Mouse (Mus musculus) intestine, postnatal 0 days (tissue): ENCODE results near the gene Lgmn. TPM values are rescaled to one million over a fixed set of nuclear protein-coding genes. Genes with fewer than 3 reads are reported as not detected.

Source experiments
- ATAC-seq: fragments of 200-750 bp; cut with Nextera tagmentation; 2 replicates; pipeline ENCODE4 v1.8.0; 2017; ENCODE audit warnings: mild to moderate bottlenecking, moderate TSS enrichment, moderate library complexity
- H3K27ac ChIP-seq: fragments of 300-500 bp; sonication (generic); 2 replicates; pipeline ENCODE4 v1.5.1; 2014; ENCODE audit warnings: mild to moderate bottlenecking, low read depth, low read length, moderate library complexity
- H3K27me3 ChIP-seq: fragments of 300-500 bp; sonication (generic); replicated peaks from 2 replicates; pipeline ENCODE4 v1.6.1; 2014; ENCODE audit warnings: low read length, mixed read lengths; ENCODE audit not compliant: control insufficient read depth, insufficient read depth
- H3K36me3 ChIP-seq: fragments of 300-500 bp; sonication (generic); 2 replicates; pipeline ENCODE4 v1.6.1; 2014; ENCODE audit warnings: mild to moderate bottlenecking, moderate library complexity; ENCODE audit not compliant: control insufficient read depth, insufficient read depth
- H3K4me1 ChIP-seq: fragments of 300-500 bp; sonication (generic); replicated peaks from 2 replicates; pipeline ENCODE4 v1.6.1; 2014; ENCODE audit warnings: antibody characterized with exemption, low read length, mixed read lengths; ENCODE audit not compliant: control insufficient read depth, insufficient read depth
- H3K4me2 ChIP-seq: fragments of 300-500 bp; sonication (generic); replicated peaks from 2 replicates; pipeline ENCODE4 v1.6.1; 2014; ENCODE audit warnings: low read depth, mild to moderate bottlenecking, moderate library complexity
- H3K4me3 ChIP-seq: fragments of 300-500 bp; sonication (generic); 2 replicates; pipeline ENCODE4 v1.5.1; 2014; ENCODE audit warnings: low read depth, low read length
- H3K9ac ChIP-seq: fragments of 300-500 bp; sonication (generic); 2 replicates; pipeline ENCODE4 v1.6.1; 2014; ENCODE audit warnings: mild to moderate bottlenecking, low read depth, low read length
- H3K9me3 ChIP-seq: fragments of 300-500 bp; sonication (generic); 2 replicates; pipeline ENCODE4 v1.6.1; 2016; ENCODE audit warnings: mixed run types; ENCODE audit not compliant: control insufficient read depth
- CTCF ChIP-seq: sonication (generic); IDR thresholded peaks from 2 replicates; pipeline ENCODE4 v1.5.1; 2016; ENCODE audit warnings: low read depth, mild to moderate bottlenecking, control low read depth, antibody characterized with exemption, moderate library complexity
- whole genome bisulfite sequencing: fragments of 180-500 bp; shearing (Covaris S2); extraction: QIAGEN DNeasy Blood & Tissue Kit; methylation state at CpG from one replicate; pipeline ENCODE4 v1.1.7; 2014; 5-methylcytosine and 5-hydroxymethylcytosine counted together
- polyA plus RNA-seq: library from polyadenylated mRNA; unstranded; fragments of >200 nt; fragmentation: Nextera tagmentation; extraction: Ambion mirVana; gene quantifications from 2 replicates; pipeline ENCODE4 v1.2.1, GENCODE M21; 2015

Gene Lgmn
- polyA plus RNA-seq, 1 experiment from 2014 or later = 1,340 TPM

DNA sequence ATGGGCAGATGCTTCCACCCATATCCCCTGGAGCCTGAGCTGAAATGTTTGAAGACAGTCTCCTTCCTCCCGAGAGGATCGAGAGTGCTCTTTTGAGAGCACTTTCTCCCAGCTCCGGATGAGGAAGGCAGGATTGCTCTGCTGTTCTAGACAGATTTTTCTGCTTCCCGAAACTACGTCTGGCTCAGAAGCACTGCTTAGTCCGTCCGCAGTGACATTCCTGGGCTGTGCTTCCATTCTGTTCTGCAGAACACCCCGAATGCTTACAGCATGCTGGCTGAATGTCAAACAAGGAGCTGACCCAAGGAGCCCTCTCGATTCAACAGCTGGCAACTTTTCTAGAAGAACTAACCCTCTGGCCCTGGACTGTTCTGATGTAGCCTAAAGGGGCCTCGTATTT, 10.8 kb upstream of the Lgmn start:
- Histone ChIP-seq H3K36me3 (no peaks in the 10 kb centered on the region), H3K27ac (no peak overlapping the region), H3K9ac (no peak overlapping the region), H3K4me2 (no peak overlapping the region), H3K4me1 (0 out of 2 replicates have a peak, but pooled peaks cover 3% of the 10 kb centered on the region), H3K4me3 (no peak overlapping the region), H3K27me3 (no peaks in the 10 kb centered on the region), H3K9me3 (no peaks in the 10 kb centered on the region)
- TF ChIP-seq CTCF = no peak
- ATAC-seq = no peak
- 53% methylated on average over 10 of the region's 10 CpGs for WGBS

DNA sequence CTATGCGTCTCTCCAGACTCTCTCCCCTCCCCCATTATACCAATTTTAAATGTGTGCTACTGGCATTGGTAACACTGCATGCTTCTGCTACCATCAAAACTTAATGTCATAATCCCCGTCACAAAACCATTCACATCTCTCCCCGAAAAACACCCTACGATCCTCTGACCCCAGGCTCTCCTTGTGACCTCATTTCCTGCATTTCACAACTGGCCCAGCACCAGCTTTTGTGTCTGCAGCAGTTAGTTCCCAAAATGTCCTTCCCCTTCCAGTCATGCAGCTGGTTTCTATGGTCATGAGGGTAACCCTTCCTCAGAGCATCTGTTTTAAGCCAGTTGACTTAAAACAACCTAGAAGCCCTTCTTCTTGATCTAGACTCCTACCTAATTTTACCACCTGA, 5.8 kb upstream of the Lgmn start:
- TF ChIP-seq CTCF = no peak
- H3K27me3 ChIP-seq = no peaks in the 10 kb centered on the region
- H3K9ac ChIP-seq = no peak overlapping the region
- H3K36me3 ChIP-seq = no peaks in the 10 kb centered on the region
- no peak overlapping the region for H3K4me2 ChIP-seq
- no peak for ATAC-seq
- no peak overlapping the region for H3K27ac ChIP-seq
- H3K9me3 ChIP-seq = no peaks in the 10 kb centered on the region
- H3K4me3 ChIP-seq = no peak overlapping the region
- WGBS = 76% methylated on average over 4 of the region's 4 CpGs
- H3K4me1 ChIP-seq = no peaks in the 10 kb centered on the region

DNA sequence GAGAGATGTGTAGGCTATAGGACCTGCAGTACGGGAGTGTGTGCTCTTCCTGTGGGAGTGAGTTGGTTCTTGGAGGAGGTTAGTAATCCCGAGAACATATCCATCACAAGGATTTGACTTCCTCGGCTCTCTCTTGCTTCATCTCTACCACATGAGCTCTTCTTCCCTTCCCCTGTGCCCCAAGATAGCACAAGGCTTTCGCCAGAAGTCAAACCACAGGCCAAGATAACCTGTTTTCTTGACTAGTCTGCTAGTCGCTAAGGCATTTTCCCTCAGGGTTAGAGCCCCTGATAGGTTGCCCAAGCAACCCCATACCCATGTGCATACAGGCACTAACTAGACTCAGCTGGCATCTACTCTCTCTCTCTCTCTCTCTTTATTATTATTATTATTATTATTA, 4.1 kb upstream of the Lgmn start:
- Histone ChIP-seq H3K9me3 (no peaks in the 10 kb centered on the region), H3K27me3 (no peaks in the 10 kb centered on the region), H3K27ac (no peak overlapping the region), H3K36me3 (no peaks in the 10 kb centered on the region), H3K4me3 (no peak overlapping the region), H3K4me2 (no peak overlapping the region), H3K9ac (no peak overlapping the region), H3K4me1 (no peaks in the 10 kb centered on the region)
- 79% methylated on average over 5 of the region's 5 CpGs for WGBS
- no peak for TF ChIP-seq CTCF
- no peak for ATAC-seq

DNA sequence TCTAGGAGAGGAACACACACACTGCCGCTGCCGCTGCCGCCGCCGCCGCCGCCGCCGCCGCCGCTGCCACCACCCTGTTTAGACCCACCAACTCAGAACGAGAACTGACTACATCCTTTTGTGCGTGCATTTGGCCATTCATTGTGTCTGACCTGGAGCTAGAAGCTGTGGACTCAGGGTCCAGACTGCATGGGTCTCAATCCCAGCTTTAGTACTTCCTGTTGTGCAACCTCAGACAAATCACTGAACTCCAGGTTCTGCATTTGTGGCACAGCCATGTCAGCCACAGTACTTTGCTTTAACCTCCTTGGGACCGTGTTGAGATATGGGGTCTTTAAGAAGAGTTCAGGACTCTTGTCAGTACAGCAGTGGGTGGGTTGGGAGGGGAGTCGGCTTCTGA, 3.0 kb upstream of the Lgmn start:
- 90% methylated on average over 15 of the region's 15 CpGs for WGBS

DNA sequence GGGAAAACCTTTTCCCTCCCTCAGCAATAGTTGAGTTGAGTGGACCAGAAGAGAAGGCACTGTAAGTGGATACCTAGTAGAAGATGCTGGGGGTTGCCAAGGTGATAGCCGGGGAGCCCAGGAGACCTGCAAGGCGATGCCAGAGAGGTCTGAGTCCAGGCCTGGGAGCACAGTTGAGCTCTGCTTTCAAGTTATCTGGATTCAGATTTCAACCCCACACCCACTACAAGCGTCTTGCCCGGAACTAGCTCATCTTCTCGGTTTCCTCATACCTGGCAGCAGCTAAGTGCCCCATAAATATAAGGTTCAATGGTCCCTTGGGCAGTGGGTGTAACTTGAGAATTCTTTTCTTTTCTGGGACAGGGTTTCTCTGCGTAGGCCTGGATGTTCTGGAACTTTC, 1.5 kb upstream of the Lgmn start:
- TF ChIP-seq CTCF = no peak
- H3K27me3 ChIP-seq = no peaks in the 10 kb centered on the region
- 0 out of 2 replicates have a peak, but pooled peaks cover 5% of the 10 kb centered on the region for H3K4me1 ChIP-seq
- H3K27ac ChIP-seq = no peak overlapping the region
- H3K9me3 ChIP-seq = no peaks in the 10 kb centered on the region
- no peak for ATAC-seq
- 68% methylated on average over 6 of the region's 6 CpGs for WGBS
- no peak overlapping the region for H3K9ac ChIP-seq
- no peak overlapping the region for H3K4me3 ChIP-seq
- no peak overlapping the region for H3K4me2 ChIP-seq
- no peaks in the 10 kb centered on the region for H3K36me3 ChIP-seq

More for the DNA sequence above, 3.0 kb upstream of the Lgmn start:
- H3K9ac ChIP-seq = no peak overlapping the region
- no peak overlapping the region for H3K27ac ChIP-seq
- H3K4me3 ChIP-seq = no peak overlapping the region
- ATAC-seq = no peak
- H3K9me3 ChIP-seq = no peaks in the 10 kb centered on the region
- no peak for TF ChIP-seq CTCF
- H3K4me1 ChIP-seq = 0 out of 2 replicates have a peak, but pooled peaks cover 5% of the 10 kb centered on the region
- H3K4me2 ChIP-seq = no peak overlapping the region
- H3K36me3 ChIP-seq = no peaks in the 10 kb centered on the region
- no peaks in the 10 kb centered on the region for H3K27me3 ChIP-seq

DNA sequence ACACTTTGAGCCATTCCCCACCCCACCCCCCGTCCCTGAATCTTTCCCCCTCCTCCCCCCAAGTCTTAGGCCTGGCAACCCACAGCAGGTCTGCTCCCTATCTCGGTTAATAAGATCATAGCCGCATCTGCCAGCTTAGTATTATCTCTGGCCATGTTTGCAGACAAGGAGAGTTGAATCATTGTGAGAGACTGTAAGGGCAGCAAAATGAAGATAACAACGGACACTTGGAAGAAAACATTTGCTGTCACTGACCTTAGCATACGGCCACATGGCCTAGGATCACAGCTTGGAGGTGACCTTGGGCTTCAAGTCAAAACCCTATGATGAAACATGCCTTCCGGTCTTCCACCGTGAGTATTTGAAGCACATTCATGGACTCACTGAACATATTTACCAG, 938 bp upstream of the Lgmn start:
- Histone ChIP-seq H3K27me3 (no peaks in the 10 kb centered on the region), H3K4me1 (0 out of 2 replicates have a peak, but pooled peaks cover 5% of the 10 kb centered on the region), H3K9me3 (no peaks in the 10 kb centered on the region), H3K27ac (no peak overlapping the region), H3K4me2 (no peak overlapping the region), H3K36me3 (no peaks in the 10 kb centered on the region), H3K4me3 (no peak overlapping the region), H3K9ac (no peak overlapping the region)
- no peak for ATAC-seq
- no peak for TF ChIP-seq CTCF
- WGBS = 77% methylated on average over 7 of the region's 7 CpGs

DNA sequence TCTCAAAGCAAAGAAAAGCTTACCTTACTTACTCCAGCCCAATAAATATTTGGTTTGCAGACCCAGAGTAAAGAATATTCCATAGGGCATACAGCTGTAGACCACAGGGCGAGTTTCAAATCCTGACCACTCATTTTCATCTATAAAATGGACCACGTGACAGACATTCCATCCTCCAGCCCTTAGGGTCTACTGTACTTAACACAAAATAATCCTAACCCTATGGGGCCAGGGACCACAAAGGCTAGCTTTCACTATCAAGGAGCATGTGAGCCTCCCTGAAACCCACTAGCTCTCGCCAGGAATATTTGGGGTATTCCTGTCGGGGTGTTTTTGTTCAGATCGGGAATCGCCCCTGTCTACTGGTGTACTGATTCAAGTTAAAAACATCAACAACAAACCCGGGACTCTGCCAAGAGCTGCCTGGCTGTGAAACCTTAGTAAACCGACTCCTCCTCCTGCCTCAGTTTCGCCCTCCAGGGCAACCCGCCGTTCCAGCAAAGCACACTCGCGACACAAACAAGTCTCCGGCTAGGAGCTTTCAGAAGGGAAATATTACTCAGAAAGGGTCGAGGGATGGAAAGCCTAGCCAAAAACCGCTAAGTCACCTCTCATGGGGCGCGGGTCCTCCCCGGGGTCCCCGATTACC, 506 bp downstream of the Lgmn start:
- peak overlapping the region; percentile 73 for H3K4me2 ChIP-seq
- no peaks in the 10 kb centered on the region for H3K9me3 ChIP-seq
- H3K27me3 ChIP-seq = no peaks in the 10 kb centered on the region
- H3K27ac ChIP-seq = peak overlapping the region; percentile 68
- no peaks in the 10 kb centered on the region for H3K36me3 ChIP-seq
- TF ChIP-seq CTCF = no peak
- peak; percentile 16; the same call in 1 of the 2 replicates for ATAC-seq
- H3K4me1 ChIP-seq = 0 out of 2 replicates have a peak, but pooled peaks cover 5% of the 10 kb centered on the region
- peak overlapping the region; percentile 74 for H3K4me3 ChIP-seq
- peak overlapping the region; percentile 69 for H3K9ac ChIP-seq
- 2% methylated on average over 20 of the region's 20 CpGs for WGBS
